Mouse (Mus musculus): ENCODE data around the gene Sgip1. TPM values are rescaled to one million over a fixed set of nuclear protein-coding genes. Genes with fewer than 3 reads are reported as not detected.

Gene Sgip1
- polyA plus RNA-seq, 1 experiment = 0.35 TPM

DNA sequence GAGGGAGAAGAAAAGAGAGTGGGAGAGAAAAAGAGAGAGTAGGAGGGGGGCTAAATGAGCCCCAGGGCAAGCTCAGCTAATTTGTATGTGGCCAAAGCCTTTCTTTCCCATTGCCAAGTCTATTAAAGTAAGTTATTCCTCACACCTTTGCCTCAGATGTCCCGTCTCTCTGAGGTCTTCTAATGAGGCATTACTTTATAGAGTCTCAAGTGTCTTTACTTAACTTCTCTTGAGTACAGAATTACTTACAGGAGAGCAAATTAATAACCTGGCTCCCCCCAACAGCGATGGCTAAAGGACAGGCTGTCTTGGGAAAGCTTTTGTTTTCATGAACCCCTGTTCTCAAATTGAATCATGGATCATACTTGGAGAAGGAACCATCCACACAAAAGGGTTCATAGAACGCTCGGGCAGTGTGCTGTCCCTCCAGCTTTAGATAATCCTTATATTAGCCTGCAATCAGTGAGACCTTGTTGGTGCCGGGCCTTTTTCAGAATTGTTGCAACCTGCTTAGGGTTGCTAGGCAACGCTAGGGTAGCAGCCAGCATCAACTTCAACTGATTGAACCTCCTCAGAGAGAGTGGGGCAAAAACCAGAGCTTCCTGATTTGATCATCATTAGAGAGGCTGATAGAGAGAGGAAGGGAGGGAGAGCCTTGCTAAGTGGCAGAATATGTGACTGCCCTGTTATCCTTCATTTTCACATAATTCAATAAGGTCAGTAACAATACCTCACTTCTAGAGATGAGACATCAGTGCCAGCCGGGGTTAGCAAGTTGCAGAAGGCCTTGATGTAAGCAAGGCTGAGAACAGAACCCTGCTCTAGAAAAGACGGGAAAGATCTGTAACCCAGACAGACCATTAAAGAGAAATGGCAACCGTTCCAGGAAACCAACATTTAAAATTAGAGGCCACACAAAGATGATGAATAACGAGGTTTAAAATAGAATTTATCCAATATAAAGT lies 114.1 kb downstream of the Sgip1 start:
- Histone ChIP-seq H3K36me3 (ENCODE audit: control insufficient read depth, insufficient read depth, low read length) (no peaks in the 10 kb centered on the region), H3K27ac (ENCODE audit: insufficient read depth, low read depth, low read length) (no peak overlapping the region), H3K4me3 (ENCODE audit: low read depth, low read length) (no peak overlapping the region), H3K27me3 (ENCODE audit: control insufficient read depth, insufficient read depth, low read length) (no peaks in the 10 kb centered on the region), H3K4me1 (ENCODE audit: control insufficient read depth, insufficient read depth, insufficient read length, low read length) (no peaks in the 10 kb centered on the region)
- no peak for TF ChIP-seq POLR2A (IDR thresholded peaks at IDR 0.05; ENCODE audit: low read depth, low read length)
- TF ChIP-seq CTCF (IDR thresholded peaks at IDR 0.05; ENCODE audit: extremely low read depth, insufficient read length, insufficient replicate concordance, low read depth, low read length) = no peak
- WGBS = 67% methylated on average over 10 of the region's 10 CpGs

DNA sequence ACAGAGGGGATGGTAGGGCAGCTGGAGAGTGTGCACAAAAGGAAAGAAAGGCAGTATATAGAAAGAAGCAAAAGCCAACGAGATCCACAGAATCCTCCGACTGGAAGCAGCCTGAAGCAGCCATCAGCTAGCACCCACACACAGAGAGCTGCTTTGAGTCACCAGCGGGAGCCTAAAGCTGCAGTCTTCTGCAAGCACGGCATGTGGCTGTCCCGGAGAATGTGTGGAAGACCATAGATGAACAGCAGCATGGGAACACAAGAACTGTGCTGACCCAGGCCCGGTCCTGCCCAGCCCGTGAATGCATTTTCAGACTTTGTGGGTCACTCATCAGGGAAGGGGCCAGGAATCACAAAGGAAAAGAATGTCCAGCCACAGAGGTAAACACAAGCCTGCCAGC lies 115.0 kb downstream of the Sgip1 start:
- TF ChIP-seq POLR2A (IDR thresholded peaks at IDR 0.05; ENCODE audit: low read depth, low read length) = no peak
- no peak for TF ChIP-seq CTCF (IDR thresholded peaks at IDR 0.05; ENCODE audit: extremely low read depth, insufficient read length, insufficient replicate concordance, low read depth, low read length)
- Histone ChIP-seq H3K27ac (ENCODE audit: insufficient read depth, low read depth, low read length) (no peak overlapping the region), H3K4me3 (ENCODE audit: low read depth, low read length) (no peak overlapping the region), H3K4me1 (ENCODE audit: control insufficient read depth, insufficient read depth, insufficient read length, low read length) (no peaks in the 10 kb centered on the region), H3K36me3 (ENCODE audit: control insufficient read depth, insufficient read depth, low read length) (no peaks in the 10 kb centered on the region), H3K27me3 (ENCODE audit: control insufficient read depth, insufficient read depth, low read length) (no peaks in the 10 kb centered on the region)
- 67% methylated on average over 7 of the region's 7 CpGs for WGBS

DNA sequence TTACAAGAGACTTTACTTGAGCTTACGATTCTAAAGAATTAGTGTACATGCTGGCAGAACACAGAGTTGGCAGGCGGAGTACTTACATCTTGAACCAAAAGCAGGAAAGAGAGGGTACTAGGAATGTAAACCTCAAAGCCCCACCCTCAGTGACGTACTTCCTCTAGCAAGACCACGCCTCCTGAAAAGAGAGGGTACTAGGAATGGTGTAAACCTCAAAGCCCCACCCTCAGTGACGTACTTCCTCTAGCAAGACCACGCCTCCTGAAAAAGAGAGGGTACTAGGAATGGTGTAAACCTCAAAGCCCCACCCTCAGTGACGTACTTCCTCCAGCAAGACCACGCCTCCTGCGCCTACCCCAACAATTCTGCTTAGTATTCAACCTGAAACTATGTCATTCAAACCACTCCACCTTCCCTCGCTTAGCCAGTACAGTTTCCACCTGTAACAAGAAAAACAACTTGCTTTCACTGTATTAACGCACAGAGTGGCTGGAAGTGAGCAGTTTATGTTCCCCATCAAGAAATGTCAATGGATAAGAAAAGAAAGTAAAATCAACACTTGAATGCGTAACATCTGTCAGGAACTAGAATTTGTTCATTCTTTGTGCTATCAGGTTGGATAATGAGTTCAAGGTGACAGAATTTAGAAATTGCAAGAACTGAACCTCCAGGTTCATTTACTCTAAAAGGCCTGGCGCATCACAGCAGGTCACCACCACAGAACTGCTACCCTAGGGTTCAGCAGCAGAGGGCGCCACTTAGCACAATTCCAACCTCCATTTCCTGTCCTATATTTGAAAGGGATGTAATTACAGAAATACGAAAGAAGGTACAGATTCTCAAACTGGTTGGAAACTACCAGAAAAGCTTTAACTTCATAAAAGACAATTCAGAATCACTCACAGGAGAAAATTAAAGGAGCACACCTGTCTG lies 118.4 kb downstream of the Sgip1 start:
- Histone ChIP-seq H3K4me1 (ENCODE audit: control insufficient read depth, insufficient read depth, insufficient read length, low read length) (no peaks in the 10 kb centered on the region), H3K27ac (ENCODE audit: insufficient read depth, low read depth, low read length) (no peak overlapping the region), H3K4me3 (ENCODE audit: low read depth, low read length) (no peak overlapping the region), H3K36me3 (ENCODE audit: control insufficient read depth, insufficient read depth, low read length) (no peaks in the 10 kb centered on the region), H3K27me3 (ENCODE audit: control insufficient read depth, insufficient read depth, low read length) (no peaks in the 10 kb centered on the region)
- 87% methylated on average over 15 of the region's 15 CpGs for WGBS
- TF ChIP-seq CTCF (IDR thresholded peaks at IDR 0.05; ENCODE audit: extremely low read depth, insufficient read length, insufficient replicate concordance, low read depth, low read length) = no peak
- TF ChIP-seq POLR2A (IDR thresholded peaks at IDR 0.05; ENCODE audit: low read depth, low read length) = no peak

DNA sequence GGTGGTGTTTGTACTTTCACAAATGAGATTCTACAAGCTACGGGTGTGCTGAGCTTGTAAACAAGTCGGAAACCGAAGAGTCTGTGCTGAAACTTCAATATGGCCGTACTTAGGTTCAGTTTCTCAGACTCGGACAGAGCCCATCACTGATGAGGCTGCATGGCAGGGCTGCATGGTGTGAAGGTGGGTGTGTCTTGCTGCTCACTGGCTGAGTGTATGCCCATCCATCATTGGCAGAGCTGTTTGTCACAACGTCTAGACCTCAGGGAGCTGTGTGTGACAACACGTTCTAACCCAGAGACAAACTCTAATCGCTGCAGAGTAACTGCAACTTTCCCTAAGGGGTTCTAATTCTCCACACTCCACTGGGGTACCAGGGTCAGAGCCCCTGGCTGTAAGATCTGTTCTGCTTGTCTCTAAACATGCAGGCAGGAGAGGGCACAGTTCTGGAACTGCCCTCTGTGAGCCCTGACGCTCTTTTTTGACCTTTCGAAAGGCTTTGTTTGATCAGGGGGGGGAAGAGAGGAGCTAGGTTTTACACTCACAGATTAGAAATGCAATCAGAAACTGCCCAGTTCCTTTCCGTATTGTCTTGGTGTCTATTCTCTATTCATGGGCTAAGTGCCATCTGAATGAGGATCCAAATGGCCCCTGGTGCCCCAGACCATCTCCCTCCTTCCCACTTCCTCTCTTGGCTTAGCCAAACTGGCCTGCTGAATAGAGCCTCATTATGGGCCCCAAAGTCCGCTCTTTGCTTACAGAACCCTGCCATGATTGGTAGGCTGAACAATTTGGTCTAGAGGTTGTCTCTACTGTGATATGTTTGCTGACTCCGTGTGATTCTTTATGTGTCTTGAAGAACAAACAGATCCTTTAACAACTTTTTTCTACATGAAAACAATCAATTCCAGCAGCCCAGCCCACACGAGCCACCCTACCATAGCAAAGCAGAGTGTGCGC lies 121.9 kb downstream of the Sgip1 start:
- Histone ChIP-seq H3K4me3 (ENCODE audit: low read depth, low read length) (no peak overlapping the region), H3K27ac (ENCODE audit: insufficient read depth, low read depth, low read length) (no peak overlapping the region), H3K27me3 (ENCODE audit: control insufficient read depth, insufficient read depth, low read length) (no peaks in the 10 kb centered on the region), H3K36me3 (ENCODE audit: control insufficient read depth, insufficient read depth, low read length) (no peaks in the 10 kb centered on the region), H3K4me1 (ENCODE audit: control insufficient read depth, insufficient read depth, insufficient read length, low read length) (no peaks in the 10 kb centered on the region)
- WGBS = 51% methylated on average over 15 of the region's 15 CpGs
- TF ChIP-seq CTCF (IDR thresholded peaks at IDR 0.05; ENCODE audit: extremely low read depth, insufficient read length, insufficient replicate concordance, low read depth, low read length) (no peak), POLR2A (IDR thresholded peaks at IDR 0.05; ENCODE audit: low read depth, low read length) (no peak)

DNA sequence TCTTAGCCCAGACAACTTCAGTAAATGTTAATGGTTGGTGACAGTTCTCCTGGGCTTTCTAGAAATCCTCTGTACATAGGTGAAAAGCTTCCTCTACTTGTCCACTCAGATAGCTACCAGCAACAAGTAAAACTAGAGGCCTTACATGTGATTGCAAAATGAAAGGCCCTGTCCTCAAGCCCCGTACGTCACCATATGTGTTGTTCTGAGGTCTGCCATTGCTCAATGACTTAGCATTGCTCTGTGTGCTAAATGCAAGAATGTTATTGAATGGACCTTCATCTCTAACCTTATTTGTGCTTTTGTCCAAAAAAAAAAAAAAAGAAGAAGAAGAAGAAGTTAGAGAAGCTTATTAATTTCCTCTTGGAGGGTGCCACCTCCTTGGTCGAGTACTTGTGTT lies 125.4 kb downstream of the Sgip1 start:
- no peaks in the 10 kb centered on the region for H3K27me3 ChIP-seq (ENCODE audit: control insufficient read depth, insufficient read depth, low read length)
- WGBS = 85% methylated on average over 3 of the region's 3 CpGs
- H3K4me3 ChIP-seq (ENCODE audit: low read depth, low read length) = no peak overlapping the region
- no peak overlapping the region for H3K27ac ChIP-seq (ENCODE audit: insufficient read depth, low read depth, low read length)
- H3K36me3 ChIP-seq (ENCODE audit: control insufficient read depth, insufficient read depth, low read length) = no peaks in the 10 kb centered on the region
- no peaks in the 10 kb centered on the region for H3K4me1 ChIP-seq (ENCODE audit: control insufficient read depth, insufficient read depth, insufficient read length, low read length)
- no peak for TF ChIP-seq CTCF (IDR thresholded peaks at IDR 0.05; ENCODE audit: extremely low read depth, insufficient read length, insufficient replicate concordance, low read depth, low read length)
- TF ChIP-seq POLR2A (IDR thresholded peaks at IDR 0.05; ENCODE audit: low read depth, low read length) = no peak

DNA sequence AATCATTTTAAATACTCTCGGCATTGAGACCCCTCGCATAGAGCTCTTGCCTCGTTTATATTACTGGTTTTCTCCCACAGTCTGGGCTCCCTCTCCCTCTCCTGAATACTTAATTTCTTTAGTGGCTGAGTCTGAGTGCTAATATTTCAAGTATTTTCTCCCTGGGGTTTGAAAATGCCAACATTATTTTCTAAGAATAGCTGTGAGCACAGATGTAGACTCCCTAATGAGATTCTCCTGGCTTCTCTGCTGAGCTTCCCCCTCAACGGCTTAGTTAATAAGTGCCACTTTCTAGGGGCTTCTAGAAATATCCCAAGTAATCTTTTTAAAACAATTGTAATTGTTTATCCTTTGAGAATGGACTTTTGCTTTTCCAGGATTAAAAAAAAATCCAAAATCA lies 130.2 kb downstream of the Sgip1 start:
- H3K36me3 ChIP-seq (ENCODE audit: control insufficient read depth, insufficient read depth, low read length) = no peaks in the 10 kb centered on the region
- no peak overlapping the region for H3K27ac ChIP-seq (ENCODE audit: insufficient read depth, low read depth, low read length)
- H3K27me3 ChIP-seq (ENCODE audit: control insufficient read depth, insufficient read depth, low read length) = no peaks in the 10 kb centered on the region
- WGBS = 74% methylated on average over 4 of the region's 4 CpGs
- no peaks in the 10 kb centered on the region for H3K4me1 ChIP-seq (ENCODE audit: control insufficient read depth, insufficient read depth, insufficient read length, low read length)
- no peak overlapping the region for H3K4me3 ChIP-seq (ENCODE audit: low read depth, low read length)
- TF ChIP-seq POLR2A (IDR thresholded peaks at IDR 0.05; ENCODE audit: low read depth, low read length) (no peak), CTCF (IDR thresholded peaks at IDR 0.05; ENCODE audit: extremely low read depth, insufficient read length, insufficient replicate concordance, low read depth, low read length) (no peak)

Measured in small intestine, adult 2 months (tissue).